Mouse (Mus musculus): Measurements from ENCODE around the gene Uqcrq. TPM values are rescaled to one million over a fixed set of nuclear protein-coding genes. Genes with fewer than 3 reads are reported as not detected.
A peak's percentile ranks its signal among the peaks of the same experiment; 100 is the strongest.

Gene Uqcrq
- 1,391 and 1,425 TPM in 2 replicates for polyA plus RNA-seq (2015; fragmentation: Nextera tagmentation; extraction: Ambion mirVana)

- Histone ChIP-seq H3K4me1 (ENCODE audit: control insufficient read depth, insufficient read depth, low read length) (peaks cover 12% of the 10 kb centered on the region), H3K4me3 (ENCODE audit: low read length) (peak within 1 kb of the TSS; percentile 96), H3K9ac (ENCODE audit: low read length) (peak within 1 kb of the TSS; percentile 97), H3K36me3 (ENCODE audit: control insufficient read depth, insufficient read depth) (peaks cover 9% of the 10 kb centered on the region), H3K27me3 (ENCODE audit: control insufficient read depth, insufficient read depth, low read length) (no peaks in the 10 kb centered on the region), H3K4me2 (ENCODE audit: low read depth, low read length) (peak within 1 kb of the TSS; percentile 89), H3K9me3 (replicated peaks; ENCODE audit: control insufficient read depth, low read length) (no peaks in the 10 kb centered on the region), H3K27ac (ENCODE audit: low read length) (peak within 1 kb of the TSS; percentile 94)
- WGBS, result under 1% methylated on average over 44 of the region's 44 CpGs
- peak; percentile 96 for ATAC-seq (replicated peaks; ENCODE audit: extremely low read depth, insufficient read depth, low FRiP score)
Measured at GRCm38 (mm10) chr11:53430670-53431346, at the start of gene Uqcrq, which contains the start of gene Gdf9. Gene Uqcrq, minus strand, starts transcription at chr11:53430831. Gene Gdf9, plus strand, starts transcription at chr11:53431023.

DNA sequence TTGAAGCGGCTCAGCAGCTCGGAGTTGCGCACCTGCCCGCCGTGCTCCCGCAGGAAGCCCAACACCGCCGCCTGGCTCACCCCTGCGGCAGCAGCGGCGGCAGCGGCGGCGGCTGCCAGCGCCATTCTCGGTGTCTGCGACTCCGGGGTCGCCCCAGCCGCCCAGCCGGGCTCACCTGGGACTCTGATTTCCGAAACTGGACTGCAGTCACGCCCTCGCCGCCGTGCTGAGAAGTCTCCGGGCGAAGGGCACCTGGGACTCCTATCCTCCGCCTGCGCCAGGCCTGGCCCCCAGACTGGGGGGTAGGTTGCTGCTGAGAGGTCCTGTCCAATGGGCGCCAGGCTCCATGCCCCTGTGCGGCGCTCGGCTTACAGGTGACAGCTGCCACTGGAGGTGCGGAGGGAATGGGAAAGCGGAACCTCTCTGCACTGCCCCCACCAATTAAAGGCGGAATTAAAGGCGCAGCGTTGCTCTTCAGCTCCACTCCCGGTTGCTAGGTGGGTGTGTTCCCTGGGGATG, 49.2 kb upstream of the Uqcrq start, which contains the start of the genes Gm9945 and Sowaha:
TSS of gene Gm9945 (plus strand) at position 384 of the 519 bp plus-strand sequence.
TSS of gene Sowaha (minus strand) at position 492 of the 519 bp plus-strand sequence.
- ATAC-seq (replicated peaks; ENCODE audit: extremely low read depth, insufficient read depth, low FRiP score), result no peak; the same call in 1 of the 2 replicates
- H3K27ac ChIP-seq (ENCODE audit: low read length), result no peak within 1 kb of the TSS
- H3K9me3 ChIP-seq (replicated peaks; ENCODE audit: control insufficient read depth, low read length), result peaks cover 3% of the 10 kb centered on the region; the same call in 1 of the 2 replicates
- H3K36me3 ChIP-seq (ENCODE audit: control insufficient read depth, insufficient read depth), result no peaks in the 10 kb centered on the region
- peak within 1 kb of the TSS; percentile 94 for H3K4me2 ChIP-seq (ENCODE audit: low read depth, low read length)
- H3K4me3 ChIP-seq (ENCODE audit: low read length), result peak within 1 kb of the TSS; percentile 67
- H3K9ac ChIP-seq (ENCODE audit: low read length), result peak within 1 kb of the TSS; percentile 60
- 2% methylated on average over 40 of the region's 40 CpGs for WGBS
- H3K4me1 ChIP-seq (ENCODE audit: control insufficient read depth, insufficient read depth, low read length), result no peaks in the 10 kb centered on the region
- peaks cover 48% of the 10 kb centered on the region for H3K27me3 ChIP-seq (ENCODE audit: control insufficient read depth, insufficient read depth, low read length)

DNA sequence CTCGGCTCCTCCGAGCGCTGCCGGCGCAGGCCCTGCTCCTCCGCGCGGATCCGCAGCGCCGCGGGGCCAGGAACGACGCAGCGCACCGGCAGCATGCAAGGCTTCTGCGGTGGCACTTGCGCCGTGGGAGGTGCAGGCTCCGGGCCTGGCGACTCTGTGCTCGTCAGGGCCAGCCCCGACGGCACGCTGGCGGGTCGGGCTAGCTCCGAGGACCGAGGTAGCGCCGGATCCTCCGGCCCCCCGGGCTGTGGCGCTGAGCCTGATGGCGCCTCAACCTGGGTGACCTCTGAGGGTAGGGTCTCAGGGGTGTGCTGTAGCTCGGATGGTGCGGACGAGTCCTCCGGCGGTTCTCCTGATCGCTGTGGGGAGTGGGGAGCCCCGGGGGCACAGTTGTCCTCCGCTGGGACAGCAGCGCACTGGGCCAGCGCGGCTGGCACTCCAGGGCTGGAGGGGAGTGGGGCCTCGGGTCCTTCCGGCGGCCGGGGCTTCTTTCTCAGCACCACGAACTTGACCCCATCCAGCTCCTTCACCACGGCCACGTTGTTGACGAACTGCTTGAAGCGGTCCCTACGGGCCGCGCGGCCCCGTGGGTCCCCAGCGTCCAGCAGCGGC, 48.6 kb upstream of the Uqcrq start:
- peaks cover 53% of the 10 kb centered on the region for H3K27me3 ChIP-seq (ENCODE audit: control insufficient read depth, insufficient read depth, low read length)
- H3K4me1 ChIP-seq (ENCODE audit: control insufficient read depth, insufficient read depth, low read length), result no peaks in the 10 kb centered on the region
- peak overlapping the region; percentile 60 for H3K9ac ChIP-seq (ENCODE audit: low read length)
- 1% methylated on average over 62 of the region's 62 CpGs for WGBS
- H3K4me2 ChIP-seq (ENCODE audit: low read depth, low read length), result peak overlapping the region; percentile 94
- H3K9me3 ChIP-seq (replicated peaks; ENCODE audit: control insufficient read depth, low read length), result peaks cover 3% of the 10 kb centered on the region; the same call in 1 of the 2 replicates
- no peaks in the 10 kb centered on the region for H3K36me3 ChIP-seq (ENCODE audit: control insufficient read depth, insufficient read depth)
- ATAC-seq (replicated peaks; ENCODE audit: extremely low read depth, insufficient read depth, low FRiP score), result no peak; the same call in 1 of the 2 replicates
- H3K27ac ChIP-seq (ENCODE audit: low read length), result no peak overlapping the region
- H3K4me3 ChIP-seq (ENCODE audit: low read length), result peak overlapping the region; percentile 67

GRCm38 (mm10) chr11:53478383-53479170, 47.9 kb upstream of the Uqcrq start:
- no peaks in the 10 kb centered on the region for H3K36me3 ChIP-seq (ENCODE audit: control insufficient read depth, insufficient read depth)
- 7% methylated on average over 76 of the region's 79 CpGs for WGBS
- peak overlapping the region; percentile 46 for H3K9ac ChIP-seq (ENCODE audit: low read length)
- H3K27me3 ChIP-seq (ENCODE audit: control insufficient read depth, insufficient read depth, low read length), result peaks cover 57% of the 10 kb centered on the region
- ATAC-seq (replicated peaks; ENCODE audit: extremely low read depth, insufficient read depth, low FRiP score), result no peak
- no peak overlapping the region for H3K27ac ChIP-seq (ENCODE audit: low read length)
- H3K4me3 ChIP-seq (ENCODE audit: low read length), result peak overlapping the region; percentile 67
- peak overlapping the region; percentile 94 for H3K4me2 ChIP-seq (ENCODE audit: low read depth, low read length)
- H3K4me1 ChIP-seq (ENCODE audit: control insufficient read depth, insufficient read depth, low read length), result no peaks in the 10 kb centered on the region
- peaks cover 3% of the 10 kb centered on the region; the same call in 1 of the 2 replicates for H3K9me3 ChIP-seq (replicated peaks; ENCODE audit: control insufficient read depth, low read length)

DNA sequence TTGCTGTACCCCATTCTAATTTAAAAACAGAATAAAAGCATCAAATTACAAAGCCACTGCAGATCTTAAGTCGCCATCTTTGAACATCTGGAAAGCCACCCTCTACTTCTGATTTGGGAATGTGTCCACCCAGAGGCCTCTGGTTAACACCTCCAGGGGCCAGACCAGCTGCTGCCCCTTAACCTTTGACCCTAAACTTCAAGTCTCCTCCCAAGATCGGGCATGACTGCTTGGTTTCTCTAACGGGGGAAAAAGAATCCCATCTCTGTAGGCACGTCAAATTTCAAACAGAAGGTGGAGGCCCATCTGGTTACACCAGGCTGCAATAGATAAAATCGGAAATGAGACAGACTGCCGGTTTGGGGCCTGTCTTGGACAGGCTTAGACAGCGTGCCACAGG, 47.2 kb upstream of the Uqcrq start:
- Histone ChIP-seq H3K27ac (ENCODE audit: low read length) (no peak overlapping the region), H3K4me3 (ENCODE audit: low read length) (no peak overlapping the region), H3K4me2 (ENCODE audit: low read depth, low read length) (no peak overlapping the region), H3K9ac (ENCODE audit: low read length) (no peak overlapping the region), H3K4me1 (ENCODE audit: control insufficient read depth, insufficient read depth, low read length) (no peaks in the 10 kb centered on the region), H3K9me3 (replicated peaks; ENCODE audit: control insufficient read depth, low read length) (peaks cover 3% of the 10 kb centered on the region; the same call in 1 of the 2 replicates), H3K27me3 (ENCODE audit: control insufficient read depth, insufficient read depth, low read length) (peaks cover 57% of the 10 kb centered on the region), H3K36me3 (ENCODE audit: control insufficient read depth, insufficient read depth) (no peaks in the 10 kb centered on the region)
- ATAC-seq (replicated peaks; ENCODE audit: extremely low read depth, insufficient read depth, low FRiP score), result no peak
- 72% methylated on average over 7 of the region's 7 CpGs for WGBS

DNA sequence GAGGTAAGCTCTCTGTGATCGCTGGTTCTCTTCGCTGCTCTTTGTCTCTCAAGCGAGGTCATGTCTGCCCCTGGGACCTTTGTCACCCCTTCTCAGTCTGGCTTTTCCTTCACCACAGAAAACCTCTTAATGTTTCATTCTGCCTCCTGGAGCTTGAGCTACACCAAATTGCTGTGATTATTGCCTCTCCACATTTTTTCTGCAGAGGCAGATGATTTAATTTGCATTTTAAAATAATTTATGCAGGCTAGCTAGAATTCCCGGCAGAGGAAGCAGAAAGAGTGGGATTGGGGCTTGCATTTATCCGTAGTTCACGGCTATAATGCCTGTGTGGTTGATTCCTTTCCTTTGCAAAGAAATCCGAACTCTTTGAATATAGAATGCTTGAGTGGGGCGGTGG, 45.0 kb upstream of the Uqcrq start:
- H3K4me1 ChIP-seq (ENCODE audit: control insufficient read depth, insufficient read depth, low read length), result 0 out of 2 replicates have a peak, but pooled peaks cover 2% of the 10 kb centered on the region
- H3K9ac ChIP-seq (ENCODE audit: low read length), result no peak overlapping the region
- no peaks in the 10 kb centered on the region for H3K36me3 ChIP-seq (ENCODE audit: control insufficient read depth, insufficient read depth)
- no peak for ATAC-seq (replicated peaks; ENCODE audit: extremely low read depth, insufficient read depth, low FRiP score)
- H3K27ac ChIP-seq (ENCODE audit: low read length), result no peak overlapping the region
- WGBS, result 30% methylated on average over 8 of the region's 8 CpGs
- no peak overlapping the region for H3K4me3 ChIP-seq (ENCODE audit: low read length)
- H3K4me2 ChIP-seq (ENCODE audit: low read depth, low read length), result no peak overlapping the region
- H3K27me3 ChIP-seq (ENCODE audit: control insufficient read depth, insufficient read depth, low read length), result peaks cover 68% of the 10 kb centered on the region
- peaks cover 3% of the 10 kb centered on the region; the same call in 1 of the 2 replicates for H3K9me3 ChIP-seq (replicated peaks; ENCODE audit: control insufficient read depth, low read length)

- peaks cover 12% of the 10 kb centered on the region; the same call in 1 of the 2 replicates for H3K4me1 ChIP-seq (ENCODE audit: control insufficient read depth, insufficient read depth, low read length)
- ATAC-seq (replicated peaks; ENCODE audit: extremely low read depth, insufficient read depth, low FRiP score), result no peak
- no peaks in the 10 kb centered on the region for H3K9me3 ChIP-seq (replicated peaks; ENCODE audit: control insufficient read depth, low read length)
- WGBS, result 77% methylated on average over 3 of the region's 3 CpGs
- no peak overlapping the region for H3K9ac ChIP-seq (ENCODE audit: low read length)
- H3K4me3 ChIP-seq (ENCODE audit: low read length), result no peak overlapping the region
- no peak overlapping the region for H3K27ac ChIP-seq (ENCODE audit: low read length)
- no peaks in the 10 kb centered on the region for H3K36me3 ChIP-seq (ENCODE audit: control insufficient read depth, insufficient read depth)
- H3K4me2 ChIP-seq (ENCODE audit: low read depth, low read length), result no peak overlapping the region
- H3K27me3 ChIP-seq (ENCODE audit: control insufficient read depth, insufficient read depth, low read length), result peaks cover 53% of the 10 kb centered on the region
Measured at GRCm38 (mm10) chr11:53472709-53473108, 42.1 kb upstream of the Uqcrq start.

DNA sequence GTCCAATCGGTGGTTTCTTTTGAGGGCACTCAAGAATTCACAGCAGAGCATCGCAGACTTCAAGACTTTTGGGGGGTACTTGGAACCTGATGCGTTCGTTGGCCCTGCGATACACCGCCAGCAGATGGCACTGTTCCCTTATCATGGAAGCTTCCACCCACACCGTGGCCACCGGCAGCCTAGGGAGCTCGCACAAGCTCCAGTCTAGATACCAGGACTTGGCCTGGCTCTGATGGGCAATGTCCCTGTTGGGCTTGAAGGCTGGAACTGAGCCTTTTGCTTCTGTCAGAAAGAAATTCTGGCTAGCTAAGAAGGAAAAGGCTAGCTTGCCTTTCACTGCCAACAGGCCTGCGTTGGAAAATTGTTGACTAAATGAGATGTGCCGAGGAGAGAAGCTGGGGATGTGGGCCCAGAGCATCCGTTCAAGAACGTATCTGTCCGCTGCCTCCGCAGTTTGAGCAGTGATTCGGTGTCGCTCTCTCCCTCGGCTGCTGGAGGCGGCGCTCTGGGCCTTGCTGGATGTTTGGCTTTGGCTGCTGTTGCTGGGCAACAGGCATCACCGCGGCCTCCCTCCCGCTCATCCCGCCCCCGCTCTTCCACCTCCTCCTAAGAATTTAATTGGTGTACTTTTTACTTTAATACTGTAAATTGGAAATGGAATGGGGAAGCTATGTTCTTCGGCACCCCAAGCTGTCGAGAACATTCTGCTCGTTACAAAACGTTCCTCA, 39.5 kb upstream of the Uqcrq start, which contains the start of gene Gm9837:
TSS of gene Gm9837 (minus strand) at position 512 of the 728 bp plus-strand sequence.
- Histone ChIP-seq H3K4me3 (ENCODE audit: low read length) (peak within 1 kb of the TSS; percentile 20), H3K4me2 (ENCODE audit: low read depth, low read length) (peak within 1 kb of the TSS; percentile 51), H3K9me3 (replicated peaks; ENCODE audit: control insufficient read depth, low read length) (no peaks in the 10 kb centered on the region), H3K27ac (ENCODE audit: low read length) (no peak within 1 kb of the TSS), H3K36me3 (ENCODE audit: control insufficient read depth, insufficient read depth) (no peaks in the 10 kb centered on the region), H3K4me1 (ENCODE audit: control insufficient read depth, insufficient read depth, low read length) (peaks cover 15% of the 10 kb centered on the region; the same call in 1 of the 2 replicates), H3K27me3 (ENCODE audit: control insufficient read depth, insufficient read depth, low read length) (peaks cover 48% of the 10 kb centered on the region), H3K9ac (ENCODE audit: low read length) (0 out of 2 replicates have a peak within 1 kb of the TSS, but pooled peaks have one; percentile 9)
- 4% methylated on average over 29 of the region's 29 CpGs for WGBS
- peak; percentile 67 for ATAC-seq (replicated peaks; ENCODE audit: extremely low read depth, insufficient read depth, low FRiP score)
